Mouse (Mus musculus) MEL (cell line): ENCODE measurements around the gene Ric8b.

ENCODE experiments used
- CTCF ChIP-seq, 3 experiments: IDR thresholded peaks in 2 of 3; conservative IDR thresholded peaks in 1 of 3; 2 replicates each; pipeline ENCODE4 v1.5.1; 2011 to 2012; ENCODE audit warnings: low read length in 3 of 3, low read depth in 2 of 3, mild to moderate bottlenecking in 2 of 3, improper control_type of control experiment in 1 of 3, inconsistent platforms in 1 of 3, mixed read lengths in 1 of 3, moderate library complexity in 1 of 3; ENCODE audit not compliant: control insufficient read depth in 1 of 3, insufficient read depth in 1 of 3, poor library complexity in 1 of 3, severe bottlenecking in 1 of 3
- GATA1 ChIP-seq: IDR thresholded peaks from 2 replicates; pipeline ENCODE4 v1.6.1; 2011; ENCODE audit warnings: low read depth, low read length, improper control_type of control experiment
- POLR2A ChIP-seq, 2 experiments: IDR thresholded peaks; 2 replicates each; pipeline ENCODE4 v1.6.1; 2011 to 2012; ENCODE audit warnings: low read length in 2 of 2, mild to moderate bottlenecking in 2 of 2, control low read depth in 1 of 2, improper control_type of control experiment in 1 of 2, low read depth in 1 of 2, moderate library complexity in 1 of 2; ENCODE audit not compliant: control insufficient read depth in 1 of 2, insufficient read depth in 1 of 2, poor library complexity in 1 of 2

GRCm38 (mm10) chr10:84902213-84902612 lies 15.2 kb upstream of the Ric8b start:
- TF ChIP-seq CTCF (IDR thresholded peaks at IDR 0.05 in 2 of 3, conservative IDR thresholded peaks at IDR 0.05 in 1 of 3; ENCODE audit: control insufficient read depth in 1 of 3, insufficient read depth in 1 of 3, low read depth in 2 of 3, low read length in 3 of 3, poor library complexity in 1 of 3, severe bottlenecking in 1 of 3) = no peak
- TF ChIP-seq GATA1 = no peak
- TF ChIP-seq POLR2A (IDR thresholded peaks at IDR 0.05; ENCODE audit: control insufficient read depth in 1 of 2, insufficient read depth in 1 of 2, low read depth in 1 of 2, low read length in 2 of 2, poor library complexity in 1 of 2) = no peak
